Mouse (Mus musculus) lung, embryonic 14.5 days (tissue): ENCODE measurements around the gene Pnpla3. TPM values are rescaled to one million over a fixed set of nuclear protein-coding genes. Genes with fewer than 3 reads are reported as not detected.

Experiments used
- ATAC-seq: fragments of 200-750 bp; cut with Nextera tagmentation; 2 replicates; pipeline ENCODE4 v1.8.0; 2017; ENCODE audit warnings: mild to moderate bottlenecking, moderate TSS enrichment, moderate library complexity; ENCODE audit not compliant: insufficient read depth
- DNase-seq: peaks from one replicate; pipeline ENCODE4 v3.0.0-alpha.2; 2015
- H3K27ac ChIP-seq: fragments of 300-500 bp; sonication (generic); 2 replicates; pipeline ENCODE4 v1.5.1; 2014; ENCODE audit warnings: low read depth, mild to moderate bottlenecking, moderate library complexity
- H3K27me3 ChIP-seq: fragments of 300-500 bp; sonication (generic); 2 replicates; pipeline ENCODE4 v1.6.1; 2014; ENCODE audit warnings: low read length, control low read depth; ENCODE audit not compliant: insufficient read depth
- H3K36me3 ChIP-seq: fragments of 300-500 bp; sonication (generic); 2 replicates; pipeline ENCODE4 v1.6.1; 2014; ENCODE audit warnings: control low read depth; ENCODE audit not compliant: insufficient read depth
- H3K4me1 ChIP-seq: fragments of 300-500 bp; sonication (generic); 2 replicates; pipeline ENCODE4 v1.6.1; 2014; ENCODE audit warnings: antibody characterized with exemption, control low read depth; ENCODE audit not compliant: insufficient read depth
- H3K4me2 ChIP-seq: fragments of 300-500 bp; sonication (generic); 2 replicates; pipeline ENCODE4 v1.6.1; 2014; ENCODE audit warnings: mild to moderate bottlenecking
- H3K4me3 ChIP-seq: fragments of 300-500 bp; sonication (generic); 2 replicates; pipeline ENCODE4 v1.5.1; 2014; ENCODE audit warnings: low read depth, low read length
- H3K9ac ChIP-seq: fragments of 300-500 bp; sonication (generic); 2 replicates; pipeline ENCODE4 v1.6.1; 2014
- H3K9me3 ChIP-seq: fragments of 300-500 bp; sonication (generic); 2 replicates; pipeline ENCODE4 v1.6.1; 2016; ENCODE audit warnings: low read depth, low read length, control low read depth
- CTCF ChIP-seq: IDR thresholded peaks from 2 replicates; pipeline ENCODE4 v1.5.1; 2016; ENCODE audit warnings: antibody characterized with exemption, low read depth
- WGBS: fragments of 180-500 bp; shearing (Covaris S2); extraction: QIAGEN DNeasy Blood & Tissue Kit; methylation state at CpG from one replicate; pipeline ENCODE4 v1.1.7; 2014; 5-methylcytosine and 5-hydroxymethylcytosine counted together
- polyA plus RNA-seq: library from polyadenylated mRNA; unstranded; fragments of >200 nt; fragmentation: Nextera tagmentation; extraction: Ambion mirVana; gene quantifications from 2 replicates; pipeline ENCODE4 v1.2.1, GENCODE M21; 2014

Gene Pnpla3
- polyA plus RNA-seq, 1 experiment from 2014 or later, result 0.41 TPM

GRCm38 (mm10) chr15:84210941-84211340 lies 43.3 kb downstream of the Pnpla3 start:
- Histone ChIP-seq H3K4me2 (no peak overlapping the region), H3K4me3 (no peak overlapping the region), H3K9ac (no peak overlapping the region), H3K36me3 (peaks cover 73% of the 10 kb centered on the region), H3K27me3 (no peaks in the 10 kb centered on the region), H3K4me1 (no peaks in the 10 kb centered on the region), H3K27ac (no peak overlapping the region), H3K9me3 (no peaks in the 10 kb centered on the region)
- TF ChIP-seq CTCF, result no peak
- WGBS, result 89% methylated on average over 13 of the region's 13 CpGs
- ATAC-seq (no peak), DNase-seq (no peak)

- Histone ChIP-seq H3K4me2 (no peak overlapping the region), H3K4me3 (no peak overlapping the region), H3K27me3 (no peaks in the 10 kb centered on the region), H3K9ac (no peak overlapping the region), H3K4me1 (no peaks in the 10 kb centered on the region), H3K27ac (no peak overlapping the region), H3K36me3 (peaks cover 67% of the 10 kb centered on the region), H3K9me3 (no peaks in the 10 kb centered on the region)
- 80% methylated on average over 4 of the region's 4 CpGs for WGBS
- no peak for TF ChIP-seq CTCF
- ATAC-seq, result 0 out of 2 replicates have a peak, but pooled peaks have one; percentile 12
- no peak for DNase-seq
Observed at GRCm38 (mm10) chr15:84211564-84211963, 43.9 kb downstream of the Pnpla3 start.

- no peak overlapping the region for H3K4me2 ChIP-seq
- TF ChIP-seq CTCF, result peak; percentile 99
- H3K36me3 ChIP-seq, result peaks cover 64% of the 10 kb centered on the region
- no peaks in the 10 kb centered on the region for H3K9me3 ChIP-seq
- no peaks in the 10 kb centered on the region for H3K27me3 ChIP-seq
- no peaks in the 10 kb centered on the region for H3K4me1 ChIP-seq
- no peak overlapping the region for H3K27ac ChIP-seq
- DNase-seq, result peak; percentile 94
- H3K4me3 ChIP-seq, result no peak overlapping the region
- peak; percentile 55; the same call in 1 of the 2 replicates for ATAC-seq
- H3K9ac ChIP-seq, result no peak overlapping the region
- WGBS, result 46% methylated on average over 6 of the region's 6 CpGs
Observed at GRCm38 (mm10) chr15:84212031-84212755, 44.6 kb downstream of the Pnpla3 start.

- DNase-seq (no peak), ATAC-seq (no peak)
- Histone ChIP-seq H3K4me3 (no peak overlapping the region), H3K27ac (no peak overlapping the region), H3K27me3 (no peaks in the 10 kb centered on the region), H3K4me2 (no peak overlapping the region), H3K9ac (no peak overlapping the region), H3K4me1 (no peaks in the 10 kb centered on the region), H3K36me3 (peaks cover 60% of the 10 kb centered on the region), H3K9me3 (no peaks in the 10 kb centered on the region)
- no peak for TF ChIP-seq CTCF
- 92% methylated on average over 2 of the region's 2 CpGs for WGBS
Observed at GRCm38 (mm10) chr15:84212756-84213105, 45.1 kb downstream of the Pnpla3 start.

GRCm38 (mm10) chr15:84213162-84213739 lies 45.6 kb downstream of the Pnpla3 start:
- ATAC-seq (no peak), DNase-seq (no peak)
- WGBS, result 78% methylated on average over 6 of the region's 6 CpGs
- no peaks in the 10 kb centered on the region for H3K27me3 ChIP-seq
- H3K4me3 ChIP-seq, result no peak overlapping the region
- no peak overlapping the region for H3K27ac ChIP-seq
- no peaks in the 10 kb centered on the region for H3K9me3 ChIP-seq
- H3K4me1 ChIP-seq, result no peaks in the 10 kb centered on the region
- no peak overlapping the region for H3K9ac ChIP-seq
- peaks cover 57% of the 10 kb centered on the region for H3K36me3 ChIP-seq
- no peak for TF ChIP-seq CTCF
- H3K4me2 ChIP-seq, result no peak overlapping the region

- no peak for ATAC-seq
- Histone ChIP-seq H3K4me3 (no peak overlapping the region), H3K4me2 (no peak overlapping the region), H3K27ac (no peak overlapping the region), H3K9me3 (no peaks in the 10 kb centered on the region), H3K9ac (no peak overlapping the region), H3K27me3 (no peaks in the 10 kb centered on the region), H3K4me1 (peaks cover 4% of the 10 kb centered on the region; the same call in 1 of the 2 replicates), H3K36me3 (peaks cover 46% of the 10 kb centered on the region)
- no peak for DNase-seq
- 82% methylated on average over 7 of the region's 7 CpGs for WGBS
- TF ChIP-seq CTCF, result no peak
Observed at GRCm38 (mm10) chr15:84214476-84214875, 46.8 kb downstream of the Pnpla3 start.

GRCm38 (mm10) chr15:84215273-84215672 lies 47.6 kb downstream of the Pnpla3 start:
- H3K4me1 ChIP-seq, result peaks cover 4% of the 10 kb centered on the region; the same call in 1 of the 2 replicates
- WGBS, result 86% methylated on average over 2 of the region's 2 CpGs

More at GRCm38 (mm10) chr15:84215273-84215672, 47.6 kb downstream of the Pnpla3 start:
- DNase-seq (no peak), ATAC-seq (no peak)
- Histone ChIP-seq H3K9me3 (no peaks in the 10 kb centered on the region), H3K4me2 (no peak overlapping the region), H3K9ac (no peak overlapping the region), H3K27me3 (no peaks in the 10 kb centered on the region), H3K27ac (no peak overlapping the region), H3K4me3 (no peak overlapping the region), H3K36me3 (peaks cover 38% of the 10 kb centered on the region)
- no peak for TF ChIP-seq CTCF
